Mouse (Mus musculus) heart, postnatal 0 days (tissue): Measurements from ENCODE around the gene Klhl9.

Experiments used
- CTCF ChIP-seq: IDR thresholded peaks from 2 replicates; pipeline ENCODE4 v1.5.1; 2016; ENCODE audit warnings: antibody characterized with exemption, control low read depth, low read depth
- EP300 ChIP-seq: IDR thresholded peaks from 2 replicates; pipeline ENCODE4 v1.6.1; 2016; ENCODE audit warnings: antibody characterized with exemption, low read depth

- no peak for TF ChIP-seq CTCF
- no peak for TF ChIP-seq EP300
These were observed 7.2 kb downstream of the Klhl9 start for GRCm38 (mm10) chr4:88715059-88715458.
